Mouse (Mus musculus) spleen, postnatal 0 days (tissue): Measurements from ENCODE around the gene Nog. TPM values are rescaled to one million over a fixed set of nuclear protein-coding genes. Genes with fewer than 3 reads are reported as not detected.

Experiments used
- polyA plus RNA-seq: library from polyadenylated mRNA; unstranded; fragments of >200 nt; fragmentation: Nextera tagmentation; extraction: Ambion mirVana; gene quantifications from 2 replicates; pipeline ENCODE4 v1.2.1, GENCODE M21; 2015

Nog gene
- polyA plus RNA-seq, result 0.71 and 0.82 TPM in 2 replicates

GRCm38 (mm10) chr11:89302056-89302815 is at the start of gene Nog:
Nog (minus strand) TSS chr11:89302332.

Other genes with a start within 250 kb of the Nog start
- gene Dgke, start 235.5 kb downstream of the Nog start, polyA plus RNA-seq, result 1.7 and 2.4 TPM in 2 replicates
- 0.89 and 1.4 TPM in 2 replicates for gene Gm525, start 228.5 kb downstream of the Nog start, polyA plus RNA-seq